Mouse (Mus musculus) erythroid progenitor cell, adult 5-6 weeks (primary cell): Measurements from ENCODE around the gene Tgfb3. TPM values are rescaled to one million over a fixed set of nuclear protein-coding genes. Genes with fewer than 3 reads are reported as not detected.

Experiments
- ATAC-seq: replicated peaks from 2 replicates; pipeline ENCODE4 v1.8.0; 2016; ENCODE audit warnings: moderate number of reproducible peaks, mild to moderate bottlenecking, moderate TSS enrichment, inconsistent platforms; ENCODE audit not compliant: poor library complexity, low FRiP score, severe bottlenecking
- total RNA-seq, 2 experiments: library from RNA; stranded (forward) in 1 of 2; stranded (reverse) in 1 of 2; fragments of 150-400 nt in 1 of 2; fragments of 186-747, 209-891 nt in 1 of 2; gene quantifications; 2 replicates each; pipeline versions ENCODE4 v1.2.3 to v1.2.4; 2015 to 2017; ENCODE audit warnings: low replicate concordance in 2 of 2

Gene Tgfb3
- total RNA-seq (2015; ENCODE audit: low replicate concordance) = not detected in 2 replicates
- total RNA-seq (2017; ENCODE audit: low replicate concordance) = not detected in 2 replicates

- no peak for ATAC-seq
Measured at GRCm38 (mm10) chr12:86078553-86079201, at the start of gene Tgfb3. Gene Tgfb3 (minus strand): TSS chr12:86079041.

- ATAC-seq = no peak
Measured at GRCm38 (mm10) chr12:86128122-86128521, 49.3 kb upstream of the Tgfb3 start.

- no peak for ATAC-seq
Measured at GRCm38 (mm10) chr12:86124016-86124415, 45.2 kb upstream of the Tgfb3 start.

DNA sequence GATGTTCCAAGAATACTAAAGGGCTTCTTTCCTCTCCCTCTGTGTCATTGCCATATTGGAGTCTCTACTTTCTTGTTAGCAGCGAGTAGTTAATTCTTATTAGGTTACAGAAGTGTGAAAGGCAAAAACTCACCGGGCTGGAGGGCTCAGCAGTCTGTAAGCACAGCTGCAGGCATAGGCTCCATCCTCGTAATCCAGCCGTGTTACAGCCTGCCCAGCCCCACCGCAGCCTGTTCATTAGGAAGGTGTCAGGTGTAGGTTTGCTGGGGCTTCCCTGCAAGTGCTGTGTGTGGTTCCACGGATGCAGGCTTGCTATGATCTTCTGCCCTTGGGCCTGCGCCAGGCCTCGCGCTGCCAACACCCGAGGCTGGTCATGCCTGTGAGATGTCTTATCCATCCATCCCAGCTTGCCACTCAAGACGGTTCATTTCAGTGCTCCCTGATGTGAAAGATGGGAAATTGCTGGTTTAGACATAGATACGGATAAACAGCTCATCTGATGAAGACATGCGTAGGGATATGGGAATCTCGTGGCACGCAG is 37.5 kb upstream of the Tgfb3 start:
- no peak for ATAC-seq

DNA sequence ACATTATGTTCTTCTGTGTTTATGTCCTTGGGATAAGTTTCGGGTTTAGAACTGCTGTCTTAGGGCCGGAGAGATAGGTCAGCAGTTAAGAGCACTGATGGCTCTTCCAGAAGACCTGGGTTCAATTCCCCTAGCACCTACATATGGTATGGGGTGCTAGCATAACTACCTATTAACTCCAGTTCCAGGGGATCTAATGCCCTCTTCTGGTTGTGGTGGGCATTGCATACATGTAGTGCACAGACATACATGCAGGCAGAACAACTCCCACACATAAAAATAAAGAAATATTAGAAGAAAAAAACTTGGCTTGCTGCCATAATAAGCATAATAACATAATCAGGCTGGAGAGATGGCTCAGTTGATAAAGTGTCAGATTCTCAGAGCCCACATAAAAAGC is 31.8 kb upstream of the Tgfb3 start:
- no peak for ATAC-seq

- no peak for ATAC-seq
Measured at GRCm38 (mm10) chr12:86109531-86109930, 30.7 kb upstream of the Tgfb3 start.

DNA sequence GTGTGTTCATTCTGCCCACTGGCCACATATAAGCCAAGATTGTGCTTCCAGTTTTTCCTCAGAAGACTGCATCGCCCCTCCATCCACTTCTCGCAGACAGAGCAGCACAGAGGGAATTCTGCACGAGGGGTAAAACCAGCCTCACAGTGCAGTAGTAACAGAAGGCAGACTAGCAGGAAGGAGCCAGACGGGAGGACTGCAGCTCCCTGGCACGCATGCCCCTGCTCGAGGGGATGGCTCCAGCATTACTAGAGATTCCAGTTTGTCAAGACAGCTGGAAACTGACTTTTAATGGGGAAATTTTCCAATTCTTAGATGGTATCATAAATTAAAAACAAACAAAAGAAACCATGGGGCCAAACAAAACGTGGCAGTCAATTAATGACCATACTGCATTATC is 28.8 kb upstream of the Tgfb3 start:
- no peak for ATAC-seq

DNA sequence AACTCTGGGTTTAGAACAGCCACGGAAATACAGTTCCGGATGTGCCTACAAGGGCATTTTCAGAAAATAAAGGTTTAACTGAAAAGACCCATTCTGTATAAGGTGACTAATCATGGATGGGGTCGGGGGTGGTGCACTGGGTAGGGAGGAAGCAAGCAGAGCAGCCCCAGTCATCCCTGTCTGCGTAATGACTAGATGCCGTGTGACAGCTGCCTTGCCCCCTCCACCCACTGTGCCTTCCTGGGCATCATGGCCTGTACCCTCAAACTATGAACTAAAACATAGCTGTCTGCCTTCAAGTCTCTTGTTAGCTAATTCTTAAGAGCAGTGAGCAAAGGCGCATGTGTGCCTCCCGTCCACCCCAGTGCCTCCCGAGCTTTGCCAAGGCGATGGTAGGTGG is 27.2 kb upstream of the Tgfb3 start:
- ATAC-seq = no peak

- no peak for ATAC-seq
Measured at GRCm38 (mm10) chr12:86105546-86105945, 26.7 kb upstream of the Tgfb3 start.

DNA sequence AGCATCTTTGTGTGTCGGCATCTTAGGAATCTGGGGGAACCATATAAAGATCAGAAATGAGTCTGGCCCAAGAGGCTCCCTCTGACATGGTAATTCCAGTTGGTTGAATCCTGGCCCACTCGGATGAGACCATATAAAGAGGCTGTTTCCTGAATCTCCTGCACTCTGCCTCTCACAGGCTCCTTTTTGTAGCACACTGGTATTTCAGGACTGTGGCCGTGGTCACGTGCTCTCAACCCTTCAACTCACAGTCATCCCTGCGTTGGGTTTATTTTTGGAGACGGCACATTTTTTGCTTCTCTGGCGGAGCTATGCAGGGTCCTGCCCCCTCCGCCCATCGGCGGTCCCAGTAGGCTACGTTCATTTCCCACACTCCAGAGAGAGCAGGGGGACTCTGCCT is 25.5 kb upstream of the Tgfb3 start:
- ATAC-seq = no peak

GRCm38 (mm10) chr12:86103852-86104251 is 25.0 kb upstream of the Tgfb3 start:
- no peak for ATAC-seq

GRCm38 (mm10) chr12:86103391-86103790 is 24.6 kb upstream of the Tgfb3 start:
- no peak for ATAC-seq

- ATAC-seq = no peak
Measured at GRCm38 (mm10) chr12:86102686-86103085, 23.8 kb upstream of the Tgfb3 start.

- no peak for ATAC-seq
Measured at GRCm38 (mm10) chr12:86100711-86101110, 21.9 kb upstream of the Tgfb3 start.

DNA sequence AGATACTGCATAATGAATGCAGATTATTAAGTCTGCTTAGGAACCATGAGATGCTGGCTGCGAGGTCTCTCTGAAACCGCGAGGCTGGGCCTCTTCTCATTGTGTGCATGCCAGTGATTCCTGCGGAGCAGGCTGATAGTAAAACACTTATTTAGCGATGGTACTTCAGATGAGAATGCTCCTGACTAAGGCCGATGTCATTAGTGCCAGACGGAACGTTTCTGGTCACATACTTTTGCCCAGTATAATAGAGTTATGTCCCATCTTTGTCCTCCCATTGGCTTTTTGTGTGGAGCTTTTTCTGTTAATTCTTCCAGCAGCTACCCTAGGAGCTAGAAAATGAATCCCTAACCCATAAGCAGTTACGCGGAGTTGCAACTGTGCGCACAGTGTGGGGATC is 18.9 kb upstream of the Tgfb3 start:
- ATAC-seq = no peak

GRCm38 (mm10) chr12:86095806-86096205 is 17.0 kb upstream of the Tgfb3 start:
- ATAC-seq = no peak

- no peak for ATAC-seq
Measured at GRCm38 (mm10) chr12:86094075-86094474, 15.2 kb upstream of the Tgfb3 start.

GRCm38 (mm10) chr12:86091601-86092132 is 12.8 kb upstream of the Tgfb3 start:
- no peak for ATAC-seq

DNA sequence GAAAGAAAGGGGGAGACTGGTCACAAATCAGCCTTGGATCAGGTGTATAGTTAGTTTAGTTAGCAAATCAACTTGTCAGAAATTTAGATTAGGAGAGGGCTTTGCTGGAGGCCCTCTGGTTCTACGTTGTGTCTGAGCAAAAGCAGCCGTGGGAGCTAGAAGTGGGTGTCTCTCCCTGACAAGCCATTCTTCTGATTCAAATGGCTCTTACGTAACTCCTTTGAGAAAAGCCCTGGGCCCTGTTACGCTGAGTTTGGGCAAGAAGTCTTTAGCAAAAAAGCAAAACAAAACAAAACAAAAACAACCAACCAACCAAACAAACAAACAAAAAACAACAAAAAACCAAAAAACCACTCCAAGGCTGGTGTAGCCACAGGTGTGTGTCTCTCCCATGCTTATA is 11.9 kb upstream of the Tgfb3 start:
- ATAC-seq = no peak

DNA sequence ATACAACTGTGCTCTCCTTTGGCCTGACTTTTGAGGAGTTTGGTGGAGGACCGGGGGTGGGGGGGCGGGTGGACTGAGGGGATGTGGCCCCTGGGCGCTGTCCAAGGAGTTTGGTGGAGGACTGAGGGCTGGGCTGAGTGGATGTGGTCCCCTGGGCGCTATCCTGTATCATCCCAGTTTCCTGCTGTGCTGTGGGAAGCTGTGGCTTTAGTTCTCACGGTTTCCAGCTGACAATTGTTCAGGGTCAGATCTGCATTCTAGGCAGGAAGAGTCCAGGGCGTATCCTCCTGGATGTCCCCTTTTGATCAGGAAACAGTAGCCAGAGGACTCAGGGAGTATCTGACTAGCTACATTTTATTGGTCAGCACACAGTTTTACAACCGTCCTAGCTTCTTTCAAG is 9.2 kb upstream of the Tgfb3 start:
- ATAC-seq = no peak

DNA sequence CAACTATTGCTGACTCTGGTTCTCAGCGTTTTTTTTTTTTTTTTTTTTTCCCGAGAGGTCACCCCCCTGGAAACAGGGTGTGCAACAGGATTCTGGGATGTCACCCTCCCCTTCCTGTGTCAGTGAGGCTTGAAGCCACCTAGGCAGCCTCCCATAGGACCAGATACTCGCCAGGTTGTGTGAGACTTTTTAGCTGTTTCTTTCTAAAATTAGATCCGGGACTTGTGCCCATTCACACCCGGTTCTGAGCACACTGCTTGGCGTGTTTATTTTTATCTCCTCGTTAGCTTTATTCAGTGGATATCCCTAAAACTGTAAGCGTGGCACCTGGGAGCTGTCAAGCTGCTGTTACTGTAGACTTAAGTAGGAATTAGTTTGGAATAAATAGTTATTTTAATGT is 7.7 kb upstream of the Tgfb3 start:
- ATAC-seq = no peak

GRCm38 (mm10) chr12:86085873-86086272 is 7.0 kb upstream of the Tgfb3 start:
- no peak for ATAC-seq
